Mouse (Mus musculus): Measurements from ENCODE around the gene Itpr1. TPM values are rescaled to one million over a fixed set of nuclear protein-coding genes. Genes with fewer than 3 reads are reported as not detected.
"Not testable (repeated sequence)": the region's sequence is repeated elsewhere in the genome, so short reads cannot be mapped to it uniquely, and the experiment has no call there.

Gene Itpr1
- total RNA-seq, 2 experiments from 2014 or later: 10.1 to 14.0 TPM

GRCm38 (mm10) chr6:108551725-108552620 is 339.1 kb downstream of the Itpr1 start:
- ATAC-seq (replicated peaks; ENCODE audit: low FRiP score, poor library complexity, severe bottlenecking): no peak

GRCm38 (mm10) chr6:108553013-108553412 is 340.1 kb downstream of the Itpr1 start:
- ATAC-seq (replicated peaks; ENCODE audit: low FRiP score, poor library complexity, severe bottlenecking): no peak

- no peak for ATAC-seq (replicated peaks; ENCODE audit: low FRiP score, poor library complexity, severe bottlenecking)
Measured at GRCm38 (mm10) chr6:108553536-108553935, 340.6 kb downstream of the Itpr1 start.

- no peak for ATAC-seq (replicated peaks; ENCODE audit: low FRiP score, poor library complexity, severe bottlenecking)
Measured at GRCm38 (mm10) chr6:108554389-108554788, 341.5 kb downstream of the Itpr1 start.

- ATAC-seq (replicated peaks; ENCODE audit: low FRiP score, poor library complexity, severe bottlenecking): no peak
Measured at GRCm38 (mm10) chr6:108554878-108555277, 342.0 kb downstream of the Itpr1 start.

- no peak for ATAC-seq (replicated peaks; ENCODE audit: low FRiP score, poor library complexity, severe bottlenecking)
Measured at GRCm38 (mm10) chr6:108557576-108558322, 344.9 kb downstream of the Itpr1 start.

- ATAC-seq (replicated peaks; ENCODE audit: low FRiP score, poor library complexity, severe bottlenecking): not testable (repeated sequence)
Measured at GRCm38 (mm10) chr6:108559226-108559625, 346.3 kb downstream of the Itpr1 start.

- ATAC-seq (replicated peaks; ENCODE audit: low FRiP score, poor library complexity, severe bottlenecking): no peak
Measured at GRCm38 (mm10) chr6:108562971-108563370, 350.1 kb downstream of the Itpr1 start.

- not testable (repeated sequence) for ATAC-seq (replicated peaks; ENCODE audit: low FRiP score, poor library complexity, severe bottlenecking)
Measured at GRCm38 (mm10) chr6:108565447-108565846, 352.6 kb downstream of the Itpr1 start.

- no peak for ATAC-seq (replicated peaks; ENCODE audit: low FRiP score, poor library complexity, severe bottlenecking)
Measured at GRCm38 (mm10) chr6:108566549-108566948, 353.7 kb downstream of the Itpr1 start.

GRCm38 (mm10) chr6:108569460-108570187 is 356.7 kb downstream of the Itpr1 start:
- no peak for ATAC-seq (replicated peaks; ENCODE audit: low FRiP score, poor library complexity, severe bottlenecking)

GRCm38 (mm10) chr6:108570351-108571041 is 357.6 kb downstream of the Itpr1 start:
- ATAC-seq (replicated peaks; ENCODE audit: low FRiP score, poor library complexity, severe bottlenecking): no peak

GRCm38 (mm10) chr6:108571042-108571590 is 358.2 kb downstream of the Itpr1 start:
- no peak for ATAC-seq (replicated peaks; ENCODE audit: low FRiP score, poor library complexity, severe bottlenecking)

GRCm38 (mm10) chr6:108572646-108573045 is 359.8 kb downstream of the Itpr1 start:
- no peak for ATAC-seq (replicated peaks; ENCODE audit: low FRiP score, poor library complexity, severe bottlenecking)

- no peak for ATAC-seq (replicated peaks; ENCODE audit: low FRiP score, poor library complexity, severe bottlenecking)
Measured at GRCm38 (mm10) chr6:108577056-108577455, 364.2 kb downstream of the Itpr1 start.

- no peak for ATAC-seq (replicated peaks; ENCODE audit: low FRiP score, poor library complexity, severe bottlenecking)
Measured at GRCm38 (mm10) chr6:108588426-108588825, 375.5 kb downstream of the Itpr1 start.

- ATAC-seq (replicated peaks; ENCODE audit: low FRiP score, poor library complexity, severe bottlenecking): no peak
Measured at GRCm38 (mm10) chr6:108592227-108592626, 379.3 kb downstream of the Itpr1 start.

GRCm38 (mm10) chr6:108592636-108593035 is 379.7 kb downstream of the Itpr1 start:
- no peak for ATAC-seq (replicated peaks; ENCODE audit: low FRiP score, poor library complexity, severe bottlenecking)

GRCm38 (mm10) chr6:108594171-108594841 is 381.4 kb downstream of the Itpr1 start:
- ATAC-seq (replicated peaks; ENCODE audit: low FRiP score, poor library complexity, severe bottlenecking): no peak

All from erythroblast, adult 5-6 weeks (primary cell).